In genomic region chr5:115732849-115733216, GRCm38 (mm10) we compare ENCODE assay signal across 8 mouse cellular contexts. TPM values are rescaled to one million over a fixed set of nuclear protein-coding genes. Genes with fewer than 3 reads are reported as not detected.
A peak's percentile ranks its signal among the peaks of the same experiment; 100 is the strongest.
DNase-seq lines count a peak whose midpoint lies in the region; ATAC-seq and TF ChIP-seq lines count a peak whose summit lies in the region.

No protein-coding gene starts in this region.

- H3K4me3 ChIP-seq in heart, embryonic 10.5 days: peak overlapping the region; percentile 74
- peak overlapping the region; percentile 51 to 54 for H3K4me3 ChIP-seq in MEL (ENCODE audit: control insufficient read depth in 1 of 2, insufficient read depth in 1 of 2, low read depth in 2 of 2, low read length in 2 of 2)
- H3K4me3 ChIP-seq in embryonic facial prominence, embryonic 10.5 days: peak overlapping the region; percentile 71
- H3K4me3 ChIP-seq in liver, embryonic 15.5 days (replicated peaks): peak overlapping the region; percentile 60
- peak overlapping the region; percentile 54 for H3K4me3 ChIP-seq in stomach, embryonic 14.5 days (ENCODE audit: low read depth, low read length)

- no peaks in the 10 kb centered on the region for H3K36me3 ChIP-seq in heart, embryonic 10.5 days
- peaks cover 0 to 4% of the 10 kb centered on the region in 2 experiments; a peak in 2 of 4 replicates for H3K36me3 ChIP-seq in MEL (ENCODE audit: control insufficient read depth in 1 of 2, insufficient read depth in 2 of 2, low read length in 2 of 2)
- no peaks in the 10 kb centered on the region for H3K36me3 ChIP-seq in embryonic facial prominence, embryonic 10.5 days (replicated peaks)
- H3K36me3 ChIP-seq in liver, embryonic 15.5 days (replicated peaks): no peaks in the 10 kb centered on the region
- no peaks in the 10 kb centered on the region for H3K36me3 ChIP-seq in stomach, embryonic 14.5 days (ENCODE audit: control insufficient read depth, insufficient read depth, low read length)

- no peak for TF ChIP-seq EP300 in MEL (IDR thresholded peaks at IDR 0.05; ENCODE audit: low read depth in 1 of 2, low read length in 2 of 2)

- peak; percentile 13 for TF ChIP-seq RAD21 in MEL (IDR thresholded peaks at IDR 0.05; ENCODE audit: low read depth, low read length)

- H3K27me3 ChIP-seq in heart, embryonic 10.5 days (ENCODE audit: insufficient read depth, poor library complexity, severe bottlenecking): peaks cover 27% of the 10 kb centered on the region
- peaks cover 0 to 3% of the 10 kb centered on the region in 2 experiments; a peak in 1 of 4 replicates for H3K27me3 ChIP-seq in MEL (ENCODE audit: control insufficient read depth in 1 of 2, insufficient read depth in 2 of 2, low read length in 2 of 2)
- peaks cover 36% of the 10 kb centered on the region for H3K27me3 ChIP-seq in embryonic facial prominence, embryonic 10.5 days (replicated peaks; ENCODE audit: low read depth, poor library complexity, severe bottlenecking)
- H3K27me3 ChIP-seq in liver, embryonic 15.5 days: peaks cover 54% of the 10 kb centered on the region
- peaks cover 7% of the 10 kb centered on the region for H3K27me3 ChIP-seq in stomach, embryonic 14.5 days (ENCODE audit: control insufficient read depth, insufficient read depth, low read length)

- no peaks in the 10 kb centered on the region; the same call in 1 of the 2 replicates for H3K79me2 ChIP-seq in MEL (ENCODE audit: control insufficient read depth, insufficient read depth, low read length, poor library complexity)

- H3K4me2 ChIP-seq in liver, embryonic 15.5 days: peak overlapping the region; percentile 89
- peak overlapping the region; percentile 99 for H3K4me2 ChIP-seq in stomach, embryonic 14.5 days (replicated peaks; ENCODE audit: low read depth, low read length)

- H3K27ac ChIP-seq in heart, embryonic 10.5 days: no peak overlapping the region
- no peak overlapping the region for H3K27ac ChIP-seq in MEL (ENCODE audit: control insufficient read depth, low read depth, low read length)
- H3K27ac ChIP-seq in embryonic facial prominence, embryonic 10.5 days (replicated peaks): 0 out of 2 replicates have a peak overlapping the region, but pooled peaks have one; percentile 48
- H3K27ac ChIP-seq in liver, embryonic 15.5 days (replicated peaks): no peak overlapping the region
- H3K27ac ChIP-seq in stomach, embryonic 14.5 days (ENCODE audit: low read length): no peak overlapping the region

- no peaks in the 10 kb centered on the region for H3K9me3 ChIP-seq in heart, embryonic 10.5 days
- H3K9me3 ChIP-seq in MEL (replicated peaks; ENCODE audit: insufficient read depth, low read length): no peaks in the 10 kb centered on the region
- no peaks in the 10 kb centered on the region for H3K9me3 ChIP-seq in embryonic facial prominence, embryonic 10.5 days
- no peaks in the 10 kb centered on the region for H3K9me3 ChIP-seq in liver, embryonic 15.5 days (replicated peaks)
- no peaks in the 10 kb centered on the region for H3K9me3 ChIP-seq in stomach, embryonic 14.5 days (ENCODE audit: control insufficient read depth, low read depth, low read length)

- no peak for DNase-seq in heart, embryonic 10.5 days (ENCODE audit: low spot score)
- no peak for DNase-seq in heart, postnatal 36 days
- peak; percentile 91 for DNase-seq in MEL (ENCODE audit: low read depth, low spot score)
- no peak for DNase-seq in embryonic facial prominence, embryonic 10.5 days (ENCODE audit: low spot score)
- DNase-seq in layer of hippocampus, postnatal 36 days: no peak

- H3K4me1 ChIP-seq in heart, embryonic 10.5 days: peaks cover 20% of the 10 kb centered on the region
- H3K4me1 ChIP-seq in MEL (ENCODE audit: control insufficient read depth in 1 of 2, insufficient read depth in 2 of 2, low read length in 2 of 2): peaks cover 0 to 2% of the 10 kb centered on the region in 2 experiments; a peak in 1 of 4 replicates
- H3K4me1 ChIP-seq in embryonic facial prominence, embryonic 10.5 days: peaks cover 23% of the 10 kb centered on the region
- peaks cover 21% of the 10 kb centered on the region for H3K4me1 ChIP-seq in liver, embryonic 15.5 days (replicated peaks)
- peaks cover 5% of the 10 kb centered on the region; the same call in 1 of the 2 replicates for H3K4me1 ChIP-seq in stomach, embryonic 14.5 days (ENCODE audit: control insufficient read depth, insufficient read depth, low read length)

- peak in 2 of 3 experiments; percentile 37 to 52; a peak in 5 of 6 replicates for TF ChIP-seq CTCF in MEL (IDR thresholded peaks at IDR 0.05 in 2 of 3, conservative IDR thresholded peaks at IDR 0.05 in 1 of 3; ENCODE audit: control insufficient read depth in 1 of 3, insufficient read depth in 1 of 3, low read depth in 2 of 3, low read length in 3 of 3, poor library complexity in 1 of 3, severe bottlenecking in 1 of 3)

- intact Hi-C loops in heart, postnatal 36 days (cut with DNase I): loop anchor here (5.0 kb wide), 1 partner anchor 76 kb away; no protein-coding TSS in a partner anchor

- H3K9ac ChIP-seq in MEL (ENCODE audit: control insufficient read depth, low read depth, low read length, poor library complexity, severe bottlenecking): peak overlapping the region; percentile 61
- H3K9ac ChIP-seq in liver, embryonic 15.5 days: no peak overlapping the region
- H3K9ac ChIP-seq in stomach, embryonic 14.5 days (replicated peaks; ENCODE audit: low read depth, low read length): no peak overlapping the region

- 1% methylated on average over 9 of the region's 9 CpGs for WGBS in heart, embryonic 10.5 days
- WGBS in embryonic facial prominence, embryonic 10.5 days: under 1% methylated on average over 9 of the region's 9 CpGs
- WGBS in liver, embryonic 15.5 days (ENCODE audit: insufficient replicate concordance): 2% methylated on average over 9 of the region's 9 CpGs
- 1% methylated on average over 9 of the region's 9 CpGs for WGBS in stomach, embryonic 14.5 days

- peak; percentile 58 to 65; a peak in 3 of 4 replicates for ATAC-seq in hematopoietic stem cell, adult 5-6 weeks (replicated peaks in 1 of 2; ENCODE audit: insufficient read depth in 1 of 2, low FRiP score in 2 of 2, low TSS enrichment in 1 of 2, low read depth in 1 of 2, poor library complexity in 2 of 2, severe bottlenecking in 2 of 2)
- ATAC-seq in liver, embryonic 15.5 days (ENCODE audit: insufficient read depth): no peak
- ATAC-seq in stomach, embryonic 14.5 days (ENCODE audit: insufficient number of reproducible peaks, insufficient read depth, low FRiP score, low read depth): peak; percentile 38

- TF ChIP-seq POLR2A in MEL (IDR thresholded peaks at IDR 0.05; ENCODE audit: control insufficient read depth in 1 of 2, insufficient read depth in 1 of 2, low read depth in 1 of 2, low read length in 2 of 2, poor library complexity in 1 of 2): peak in 1 of 2 experiments; percentile 4; a peak in 1 of 4 replicates

TF ChIP-seq in MEL, 35 proteins besides CTCF, POLR2A, EP300 and RAD21:
- TF ChIP-seq MAFK (IDR thresholded peaks at IDR 0.05; ENCODE audit: borderline replicate concordance, low read depth, low read length) (peak; percentile 76; the same call in 1 of the 2 replicates), ZKSCAN1 (IDR thresholded peaks at IDR 0.05; ENCODE audit: low read depth, low read length) (no peak), ETS1 (IDR thresholded peaks at IDR 0.05; ENCODE audit: low read depth, low read length) (no peak), TCF12 (IDR thresholded peaks at IDR 0.05; ENCODE audit: low read depth, low read length) (no peak), ZMIZ1 (IDR thresholded peaks at IDR 0.05; ENCODE audit: low read depth, low read length) (no peak)

RNA-seq across cellular contexts. Expression of gene Bicdl1, which starts 1.4 kb away (rescaled TPM):
- 8.2 and 11.1 TPM in 2 replicates for polyA plus RNA-seq in heart, embryonic 10.5 days (2016; fragmentation: Nextera tagmentation; extraction: Ambion mirVana)
- 1 to 10 TPM; 6.7 to 8.9 TPM for total RNA-seq in heart, postnatal 36 days (2021)
- 3.5 and 4.2 TPM in 2 replicates for total RNA-seq in MEL (2012; rRNA removed)
- polyA plus RNA-seq in MEL (2012; ENCODE audit: insufficient read depth in 1 of 2, insufficient read length in 2 of 2, low read depth in 1 of 2, low replicate concordance in 2 of 2, missing spikeins in 1 of 2): 10 to 100 TPM in 1 of 2 experiments, not detected in 1; 13.4 TPM
- 8.7 and 9.1 TPM in 2 replicates for polyA plus RNA-seq in embryonic facial prominence, embryonic 10.5 days (2016; fragmentation: Nextera tagmentation; extraction: Ambion mirVana)
- 8.8 and 13.3 TPM in 2 replicates for total RNA-seq in hematopoietic stem cell, adult 5-6 weeks (2017)
- 2.1 and 2.4 TPM in 2 replicates for polyA plus RNA-seq in liver, embryonic 15.5 days (2015; fragmentation: Nextera tagmentation; extraction: Ambion mirVana)
- polyA plus RNA-seq in stomach, embryonic 14.5 days (2014; fragmentation: Nextera tagmentation; extraction: Ambion mirVana): 10.4 and 11.6 TPM in 2 replicates
- total RNA-seq in layer of hippocampus, postnatal 36 days (2021): 100 to 1,000 TPM; 117 to 131 TPM
